ENCODE assay signal across 19 mouse cellular contexts in genomic region chr16:74244452-74244851, GRCm38 (mm10).
"Had no signal": no experiment of that assay in that cellular context is flagged by ENCODE, and none has a peak within 500 bp of the region (broad histone marks: within the 10 kb centered on the region; RNA-seq: fewer than 3 reads in every experiment).

No protein-coding gene starts in this region.

- ATAC-seq: inflammation-experienced regulatory T-cells, adult 6 months; intestine, embryonic 16.5 days; liver, postnatal 0 days had no signal

- H3K4me2 ChIP-seq: limb, embryonic 12.5 days; limb, embryonic 15.5 days; liver, embryonic 11.5 days; lung, embryonic 14.5 days; stomach, embryonic 15.5 days had no signal

- H3K27ac ChIP-seq: kidney, postnatal 0 days; limb, embryonic 12.5 days; limb, embryonic 15.5 days; liver, embryonic 14.5 days; stomach, embryonic 15.5 days had no signal

- H3K9ac ChIP-seq: limb, embryonic 12.5 days; limb, embryonic 15.5 days; liver, embryonic 14.5 days; liver, postnatal 0 days; lung, embryonic 14.5 days; stomach, embryonic 15.5 days had no signal

- DNase-seq: kidney, adult 18-20 months; kidney, postnatal 36 days; left cerebral cortex, postnatal 4 days; liver, postnatal 0 days; lung, embryonic 14.5 days; lung, postnatal 10 days; lung, postnatal 36 days; right cerebral cortex, postnatal 25 days; spleen, adult 18-20 months; thymus, postnatal 25 days had no signal

- H3K36me3 ChIP-seq: limb, embryonic 12.5 days; limb, embryonic 15.5 days; stomach, embryonic 15.5 days had no signal

- H3K27me3 ChIP-seq: limb, embryonic 12.5 days; limb, embryonic 15.5 days; megakaryocyte, embryonic 14.5 days; stomach, embryonic 15.5 days had no signal

- H3K9me3 ChIP-seq: limb, embryonic 12.5 days; limb, embryonic 15.5 days; megakaryocyte, embryonic 14.5 days; stomach, embryonic 15.5 days had no signal

- H3K4me3 ChIP-seq: limb, embryonic 12.5 days; limb, embryonic 15.5 days; megakaryocyte, embryonic 14.5 days; stomach, embryonic 15.5 days had no signal

- H3K4me1 ChIP-seq: limb, embryonic 12.5 days; limb, embryonic 15.5 days; megakaryocyte, embryonic 14.5 days; stomach, embryonic 15.5 days had no signal
